Mouse (Mus musculus): ENCODE data around the gene Cabp5. TPM values are rescaled to one million over a fixed set of nuclear protein-coding genes. Genes with fewer than 3 reads are reported as not detected.
"Not testable (repeated sequence)": the region's sequence is repeated elsewhere in the genome, so short reads cannot be mapped to it uniquely, and the experiment has no call there.

Cabp5 gene
- 1 to 10 TPM in 1 of 2 experiments, under 1 TPM in 1; 0.64 to 1.2 TPM for total RNA-seq (2021)

DNA sequence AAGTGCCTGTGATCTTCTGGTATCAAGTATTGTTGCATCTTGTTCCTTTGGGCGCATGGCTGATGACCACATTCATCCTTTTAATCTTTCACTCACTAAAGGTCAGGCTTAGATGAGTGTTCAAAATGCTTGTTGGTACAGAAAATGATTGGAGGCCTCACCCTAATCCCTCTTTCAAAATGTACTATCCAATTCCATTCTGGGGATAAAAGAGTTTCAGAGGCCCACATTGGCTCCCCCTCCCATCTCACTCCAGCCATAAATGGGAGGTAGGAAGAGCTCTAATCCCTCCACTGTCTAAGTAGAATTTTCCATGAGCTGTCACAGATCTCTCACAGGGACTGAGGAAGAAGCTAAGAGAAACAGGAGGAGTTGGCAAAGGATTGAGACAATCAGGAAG is at the start of gene Cabp5:
Gene Cabp5, plus strand, starts transcription at position 301 of the 400 bp plus-strand sequence.
- no peak for DNase-seq
- intact Hi-C loops (cut with DNase I), result no loop called here

DNA sequence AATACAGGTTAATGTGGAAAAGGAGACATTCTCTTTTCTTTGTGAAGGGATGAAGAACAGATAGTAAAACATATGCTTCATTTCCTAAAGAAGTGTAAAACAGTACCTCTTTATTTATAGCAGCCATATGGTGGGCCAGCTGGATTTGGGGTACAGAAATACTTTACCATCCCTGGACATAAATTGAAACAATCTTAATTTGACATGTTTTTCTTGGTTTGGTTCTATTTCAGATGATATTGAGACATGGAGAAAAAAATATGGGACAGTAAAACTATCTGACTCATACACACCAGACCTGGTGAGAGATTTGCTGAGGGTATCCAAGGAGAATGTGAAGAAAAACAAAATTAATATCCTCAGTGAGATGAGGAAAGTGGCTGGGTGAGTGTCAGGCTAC is 42.0 kb upstream of the Cabp5 start:
- intact Hi-C loops (cut with DNase I), result no loop called here
- no peak for DNase-seq

DNA sequence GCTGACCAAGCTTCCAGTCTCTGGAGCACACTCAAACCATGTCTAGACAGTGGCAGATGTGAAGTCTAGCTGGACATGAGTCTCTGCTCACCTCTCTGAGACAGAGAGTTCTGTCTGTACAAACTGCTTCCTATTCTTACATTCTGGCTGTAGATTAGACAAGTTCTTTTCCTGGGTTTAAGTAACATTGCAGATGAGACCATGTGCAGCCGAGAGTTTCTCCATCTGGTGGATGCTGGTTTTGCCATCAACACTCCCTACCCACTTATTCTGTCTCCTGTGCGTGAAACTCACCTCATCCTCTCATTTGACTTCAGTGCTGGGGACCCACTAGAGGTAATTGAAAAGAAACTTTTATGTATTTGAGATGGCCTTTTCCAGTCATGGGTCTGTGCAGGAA is 17.3 kb upstream of the Cabp5 start:
- intact Hi-C loops (cut with DNase I), result no loop called here
- no peak for DNase-seq

DNA sequence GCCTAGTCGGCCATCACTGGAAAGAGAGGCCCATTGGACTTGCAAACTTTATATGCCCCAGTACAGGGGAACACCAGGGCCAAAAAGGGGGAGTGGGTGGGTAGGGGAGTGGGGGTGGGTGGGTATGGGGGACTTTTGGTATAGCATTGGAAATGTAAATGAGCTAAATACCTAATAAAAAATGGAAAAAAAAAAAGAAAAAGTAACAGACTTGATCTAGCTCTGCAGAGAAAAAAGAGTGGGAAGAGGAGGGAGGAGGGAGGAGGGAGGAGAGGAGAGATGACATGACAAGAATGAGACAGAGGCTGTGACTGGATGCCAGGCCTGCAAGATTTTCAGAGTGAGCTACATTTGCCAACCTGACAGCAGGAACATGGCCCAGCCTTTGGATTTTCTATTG is 52.6 kb downstream of the Cabp5 start, which contains the start of gene Bsph1:
Gene Bsph1, plus strand, starts transcription at position 301 of the 400 bp plus-strand sequence.
- intact Hi-C loops (cut with DNase I); DNase-seq: not testable (repeated sequence)

Other genes starting within 250 kb of the Cabp5 start
- under 1 TPM; 0.16 to 0.22 TPM for gene Vmn1r88, start 238.6 kb upstream of the Cabp5 start, total RNA-seq (2021)
- gene Vmn1r89, start 185.1 kb upstream of the Cabp5 start, total RNA-seq (2021), result not detected
- gene Lig1, start 120.8 kb upstream of the Cabp5 start, total RNA-seq (2021), result 10 to 100 TPM; 21.1 to 24.0 TPM
- gene Zswim9, start 119.4 kb upstream of the Cabp5 start, total RNA-seq (2021), result 10 to 100 TPM; 18.6 to 18.7 TPM
- gene Pla2g4c, start 73.5 kb upstream of the Cabp5 start, total RNA-seq (2021), result 1 to 10 TPM in 1 of 2 experiments, under 1 TPM in 1; 0.95 to 1.3 TPM
- gene Bsph1, start 52.7 kb downstream of the Cabp5 start, total RNA-seq (2021), result not detected
- gene Bsph2, start 172.9 kb downstream of the Cabp5 start, total RNA-seq (2021), result not detected
- not detected for gene Sult2a5, start 225.8 kb downstream of the Cabp5 start, total RNA-seq (2021)